Mouse (Mus musculus): ENCODE measurements around the gene Kif27.

- TF ChIP-seq CTCF (IDR thresholded peaks at IDR 0.05; ENCODE audit: low read depth, low read length) (no peak), TAL1 (conservative IDR thresholded peaks at IDR 0.05; ENCODE audit: low read depth, low read length) (no peak), GATA1 (IDR thresholded peaks at IDR 0.05; ENCODE audit: borderline replicate concordance, low read length) (no peak)
Measured at GRCm38 (mm10) chr13:58384371-58384770, 25.4 kb upstream of the Kif27 start.
